Mouse (Mus musculus): Measurements from ENCODE around the gene Snrpa. TPM values are rescaled to one million over a fixed set of nuclear protein-coding genes. Genes with fewer than 3 reads are reported as not detected.

Snrpa gene
- total RNA-seq, 1 experiment from 2014 or later = 95.9 TPM

DNA sequence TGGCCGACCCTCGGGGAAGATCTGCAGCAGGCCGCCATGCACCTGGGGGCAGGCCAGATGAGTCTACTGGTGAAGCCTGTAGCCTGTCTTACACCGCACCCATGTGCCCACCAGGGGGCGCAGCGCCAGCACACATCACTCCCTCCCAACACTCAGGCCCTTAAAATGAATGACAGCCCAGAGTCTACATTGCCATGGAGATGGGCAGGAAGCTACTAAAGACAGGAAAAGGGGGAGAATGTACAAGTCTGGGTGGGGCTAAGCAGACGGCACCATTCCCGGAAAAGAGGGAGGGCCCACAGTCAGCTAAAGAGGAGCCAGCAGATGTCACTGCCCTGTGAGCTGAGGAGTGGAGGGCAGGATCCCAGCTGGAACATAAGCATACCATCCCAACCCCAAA is 36.2 kb downstream of the Snrpa start:
- peak; percentile 87 for ATAC-seq (replicated peaks in 1 of 2; ENCODE audit: insufficient read depth in 1 of 2, low FRiP score in 2 of 2, low TSS enrichment in 1 of 2, low read depth in 1 of 2, poor library complexity in 2 of 2, severe bottlenecking in 2 of 2)

DNA sequence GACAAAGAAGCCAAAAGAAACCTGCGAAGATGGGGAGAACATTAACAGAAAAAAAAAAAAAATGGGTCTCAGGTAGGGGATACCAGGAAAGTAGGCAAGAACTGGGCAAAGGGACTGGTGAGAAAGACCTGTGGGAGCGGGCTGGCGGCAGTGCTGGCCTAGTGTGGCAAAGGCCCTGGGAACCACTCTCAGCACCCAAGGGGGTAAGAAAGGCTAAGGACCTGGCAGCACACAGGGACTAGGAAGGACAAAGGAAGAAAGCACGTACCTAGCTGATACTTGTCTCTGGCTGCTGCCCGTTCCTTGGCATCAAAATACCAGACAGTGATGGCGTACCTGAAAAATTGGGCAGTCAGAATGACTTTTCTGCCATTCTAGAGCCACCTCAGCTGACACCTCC is 36.8 kb downstream of the Snrpa start:
- no peak for ATAC-seq (replicated peaks in 1 of 2; ENCODE audit: insufficient read depth in 1 of 2, low FRiP score in 2 of 2, low TSS enrichment in 1 of 2, low read depth in 1 of 2, poor library complexity in 2 of 2, severe bottlenecking in 2 of 2)

DNA sequence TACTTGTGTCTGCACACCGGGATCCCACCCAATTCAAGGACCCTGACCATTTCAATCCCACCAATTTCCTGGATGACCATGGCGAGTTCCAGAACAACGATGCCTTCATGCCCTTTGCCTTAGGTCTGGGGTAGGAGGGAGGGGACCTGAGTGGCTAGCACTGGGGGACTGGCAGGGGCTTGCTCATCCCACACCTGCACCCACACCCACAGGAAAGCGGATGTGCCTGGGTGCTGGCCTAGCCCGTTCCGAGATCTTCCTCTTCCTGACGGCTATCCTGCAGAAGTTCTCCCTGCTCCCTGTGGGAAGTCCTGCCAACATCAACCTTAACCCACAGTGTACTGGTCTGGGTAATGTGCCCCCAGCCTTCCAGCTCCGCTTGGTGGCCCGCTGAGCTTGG is 37.9 kb downstream of the Snrpa start:
- ATAC-seq (replicated peaks in 1 of 2; ENCODE audit: insufficient read depth in 1 of 2, low FRiP score in 2 of 2, low TSS enrichment in 1 of 2, low read depth in 1 of 2, poor library complexity in 2 of 2, severe bottlenecking in 2 of 2) = no peak

DNA sequence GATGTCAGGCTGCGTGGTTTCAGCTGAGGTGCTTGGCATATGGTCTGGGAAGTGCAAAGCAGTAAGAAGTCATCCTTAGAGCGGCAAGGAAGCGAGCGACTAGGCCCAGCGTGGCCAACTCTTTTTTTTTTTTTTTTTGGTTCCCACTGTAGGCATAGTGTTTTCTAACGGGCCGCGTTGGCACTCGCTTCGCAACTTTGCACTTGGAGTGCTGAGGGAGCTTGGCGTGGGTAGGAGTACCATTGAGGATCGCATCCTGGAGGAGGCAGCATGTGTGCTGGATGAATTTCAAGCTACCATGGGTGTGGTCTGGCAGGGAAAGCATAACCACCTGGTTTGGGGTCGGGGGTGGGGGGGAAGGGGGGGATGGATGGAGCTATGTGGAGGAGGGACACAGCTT is 40.1 kb downstream of the Snrpa start:
- no peak for ATAC-seq (replicated peaks in 1 of 2; ENCODE audit: insufficient read depth in 1 of 2, low FRiP score in 2 of 2, low TSS enrichment in 1 of 2, low read depth in 1 of 2, poor library complexity in 2 of 2, severe bottlenecking in 2 of 2)

DNA sequence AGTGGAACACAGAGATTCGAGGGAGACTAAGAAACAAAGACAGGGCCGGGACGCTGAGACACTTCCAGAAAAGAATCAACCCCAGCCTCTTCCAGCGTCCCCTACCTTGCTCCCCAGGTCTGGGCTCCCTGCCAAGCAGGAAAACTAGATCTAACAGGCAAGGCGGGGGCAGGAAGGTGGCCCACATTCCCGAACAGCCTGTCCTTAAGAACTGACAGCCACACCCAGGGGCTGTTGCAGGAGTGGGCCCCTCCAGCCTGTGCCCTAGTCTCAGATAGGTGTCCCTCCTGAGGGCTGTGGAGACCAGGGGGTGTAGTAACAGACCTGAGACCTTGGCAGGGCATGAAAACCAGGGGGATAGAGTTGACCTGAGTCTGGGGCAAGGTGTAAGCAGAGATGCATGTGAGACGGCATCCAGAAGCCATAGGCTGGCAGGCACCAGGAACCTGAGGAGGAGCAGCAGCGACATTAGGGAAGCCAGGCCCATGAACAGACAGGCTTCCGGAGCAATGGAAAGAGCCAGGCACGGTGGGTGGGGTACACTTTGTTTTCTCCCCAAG is 42.8 kb downstream of the Snrpa start, which contains the start of gene Cyp2t4:
TSS of gene Cyp2t4 (plus strand) at position 510 of the 560 bp plus-strand sequence.
- ATAC-seq (replicated peaks in 1 of 2; ENCODE audit: insufficient read depth in 1 of 2, low FRiP score in 2 of 2, low TSS enrichment in 1 of 2, low read depth in 1 of 2, poor library complexity in 2 of 2, severe bottlenecking in 2 of 2) = no peak

Other genes starting within 250 kb of the Snrpa start
- gene Cyp2a12, start 167.2 kb downstream of the Snrpa start, total RNA-seq (2017) = not detected in 2 replicates
- not detected in 2 replicates for gene Cyp2f2, start 76.4 kb downstream of the Snrpa start, total RNA-seq (2017)
- not detected in 2 replicates for gene Cyp2t4, start 42.6 kb downstream of the Snrpa start, total RNA-seq (2017)
- gene Egln2, start 29.5 kb downstream of the Snrpa start, total RNA-seq (2017) = 21.0 and 24.1 TPM in 2 replicates
- 15.4 and 21.1 TPM in 2 replicates for gene Rab4b, start 17.4 kb downstream of the Snrpa start, total RNA-seq (2017)
- not detected in 2 replicates for gene Gm21983, start 15.2 kb downstream of the Snrpa start, total RNA-seq (2017)
- not detected in 2 replicates for gene Mia, start 15.1 kb downstream of the Snrpa start, total RNA-seq (2017)
- 1.9 and 3.5 TPM in 2 replicates for gene BC024978, start 490 bp downstream of the Snrpa start, total RNA-seq (2017)
- 8.1 and 10.7 TPM in 2 replicates for gene Itpkc, start 32.4 kb upstream of the Snrpa start, total RNA-seq (2017)
- gene Coq8b, start 36.8 kb upstream of the Snrpa start, total RNA-seq (2017) = 9.4 and 13.8 TPM in 2 replicates
- gene Numbl, start 62.2 kb upstream of the Snrpa start, total RNA-seq (2017) = 1.6 and 2.4 TPM in 2 replicates
- 1.9 TPM in 1 of 2 replicates, not detected in the other for gene Ltbp4, start 141.4 kb upstream of the Snrpa start, total RNA-seq (2017)
- 15.8 and 22.4 TPM in 2 replicates for gene Shkbp1, start 159.7 kb upstream of the Snrpa start, total RNA-seq (2017)
- not detected in 2 replicates for gene Gm20479, start 161.1 kb upstream of the Snrpa start, total RNA-seq (2017)

All from hematopoietic stem cell, adult 5-6 weeks (primary cell).